Mouse (Mus musculus) heart, embryonic 10.5 days (tissue): ENCODE measurements around the gene Wee1. TPM values are rescaled to one million over a fixed set of nuclear protein-coding genes. Genes with fewer than 3 reads are reported as not detected.
"Not testable (repeated sequence)": the region's sequence is repeated elsewhere in the genome, so short reads cannot be mapped to it uniquely, and the experiment has no call there.

Experiments
- DNase-seq: peaks from one replicate; pipeline ENCODE4 v3.0.0-alpha.2; 2017; ENCODE audit warnings: low spot score
- H3K27ac ChIP-seq: fragments of 300-500 bp; sonication (generic); 2 replicates; pipeline ENCODE4 v1.5.1; 2016; ENCODE audit warnings: mild to moderate bottlenecking
- H3K27me3 ChIP-seq: fragments of 300-500 bp; sonication (generic); 2 replicates; pipeline ENCODE4 v1.6.1; 2016; ENCODE audit warnings: mild to moderate bottlenecking; ENCODE audit not compliant: poor library complexity, insufficient read depth, severe bottlenecking
- H3K36me3 ChIP-seq: fragments of 300-500 bp; sonication (generic); 2 replicates; pipeline ENCODE4 v1.6.1; 2016; ENCODE audit warnings: mild to moderate bottlenecking, moderate library complexity
- H3K4me1 ChIP-seq: fragments of 300-500 bp; sonication (generic); 2 replicates; pipeline ENCODE4 v1.6.1; 2016; ENCODE audit warnings: mild to moderate bottlenecking
- H3K4me3 ChIP-seq: fragments of 300-500 bp; sonication (generic); 2 replicates; pipeline ENCODE4 v1.5.1; 2016; ENCODE audit warnings: mild to moderate bottlenecking, moderate library complexity
- H3K9me3 ChIP-seq: fragments of 300-500 bp; sonication (generic); 2 replicates; pipeline ENCODE4 v1.6.1; 2016; ENCODE audit warnings: mild to moderate bottlenecking, moderate library complexity
- WGBS: fragments of 180-500 bp; shearing (Covaris S2); methylation state at CpG from one replicate; pipeline ENCODE4 v1.1.7; 2016; 5-methylcytosine and 5-hydroxymethylcytosine counted together
- polyA plus RNA-seq: library from polyadenylated mRNA; unstranded; fragments of >200 nt; fragmentation: Nextera tagmentation; extraction: Ambion mirVana; gene quantifications from 2 replicates; pipeline ENCODE4 v1.2.1, GENCODE M21; 2016

Wee1 gene
- polyA plus RNA-seq, 1 experiment from 2014 or later, result 29.0 TPM

GRCm38 (mm10) chr7:110108967-110109610, 12.8 kb upstream of the Wee1 start:
- peak; percentile 88 for DNase-seq
- peak overlapping the region; percentile 85 for H3K27ac ChIP-seq
- H3K4me1 ChIP-seq, result peaks cover 26% of the 10 kb centered on the region
- H3K36me3 ChIP-seq, result no peaks in the 10 kb centered on the region
- H3K4me3 ChIP-seq, result peak overlapping the region; percentile 43
- WGBS, result 10% methylated on average over 11 of the region's 11 CpGs
- no peaks in the 10 kb centered on the region for H3K9me3 ChIP-seq
- H3K27me3 ChIP-seq, result no peaks in the 10 kb centered on the region

- Histone ChIP-seq H3K4me1 (peaks cover 31% of the 10 kb centered on the region), H3K36me3 (no peaks in the 10 kb centered on the region), H3K27ac (peak overlapping the region; percentile 85), H3K9me3 (no peaks in the 10 kb centered on the region), H3K4me3 (no peak overlapping the region), H3K27me3 (no peaks in the 10 kb centered on the region)
- 34% methylated on average over 4 of the region's 4 CpGs for WGBS
- no peak for DNase-seq
These were observed 11.7 kb upstream of the Wee1 start for GRCm38 (mm10) chr7:110110061-110110656.

GRCm38 (mm10) chr7:110114699-110115098, 7.1 kb upstream of the Wee1 start:
- no peak overlapping the region for H3K4me3 ChIP-seq
- H3K4me1 ChIP-seq, result peaks cover 27% of the 10 kb centered on the region
- no peak overlapping the region for H3K27ac ChIP-seq
- no peak for DNase-seq
- no peaks in the 10 kb centered on the region for H3K9me3 ChIP-seq
- H3K36me3 ChIP-seq, result no peaks in the 10 kb centered on the region
- no peaks in the 10 kb centered on the region for H3K27me3 ChIP-seq
- WGBS, result 27% methylated on average over 5 of the region's 5 CpGs

- no peak overlapping the region for H3K4me3 ChIP-seq
- 40% methylated on average over 1 of the region's 1 CpGs for WGBS
- peaks cover 30% of the 10 kb centered on the region for H3K4me1 ChIP-seq
- H3K36me3 ChIP-seq, result no peaks in the 10 kb centered on the region
- H3K27ac ChIP-seq, result no peak overlapping the region
- no peaks in the 10 kb centered on the region for H3K27me3 ChIP-seq
- H3K9me3 ChIP-seq, result no peaks in the 10 kb centered on the region
- DNase-seq, result no peak
These were observed 5.0 kb upstream of the Wee1 start for GRCm38 (mm10) chr7:110116731-110117291.

- Histone ChIP-seq H3K27ac (peak overlapping the region; percentile 63; the same call in 1 of the 2 replicates), H3K4me1 (peaks cover 34% of the 10 kb centered on the region), H3K9me3 (no peaks in the 10 kb centered on the region), H3K4me3 (no peak overlapping the region), H3K36me3 (no peaks in the 10 kb centered on the region), H3K27me3 (no peaks in the 10 kb centered on the region)
- no peak for DNase-seq
- 59% methylated on average over 2 of the region's 2 CpGs for WGBS
These were observed 3.4 kb upstream of the Wee1 start for GRCm38 (mm10) chr7:110118448-110118847.

- Histone ChIP-seq H3K27ac (peak overlapping the region; percentile 99; the same call in 1 of the 2 replicates), H3K9me3 (no peaks in the 10 kb centered on the region), H3K27me3 (no peaks in the 10 kb centered on the region), H3K4me3 (0 out of 2 replicates have a peak overlapping the region, but pooled peaks have one; percentile 95), H3K36me3 (no peaks in the 10 kb centered on the region), H3K4me1 (peaks cover 43% of the 10 kb centered on the region)
- DNase-seq, result no peak
- 81% methylated on average over 2 of the region's 2 CpGs for WGBS
These were observed 1.6 kb upstream of the Wee1 start for GRCm38 (mm10) chr7:110120157-110120784.

- Histone ChIP-seq H3K27me3 (no peaks in the 10 kb centered on the region), H3K9me3 (no peaks in the 10 kb centered on the region), H3K36me3 (peaks cover 3% of the 10 kb centered on the region), H3K4me3 (peak overlapping the region; percentile 95), H3K27ac (peak overlapping the region; percentile 99), H3K4me1 (peaks cover 43% of the 10 kb centered on the region)
- WGBS, result 4% methylated on average over 9 of the region's 9 CpGs
- no peak for DNase-seq
These were observed 707 bp upstream of the Wee1 start for GRCm38 (mm10) chr7:110121162-110121515.

GRCm38 (mm10) chr7:110122289-110122564, 381 bp downstream of the Wee1 start:
- under 1% methylated on average over 27 of the region's 27 CpGs for WGBS

GRCm38 (mm10) chr7:110122565-110123422, 948 bp downstream of the Wee1 start:
- Histone ChIP-seq H3K36me3 (peaks cover 18% of the 10 kb centered on the region), H3K27me3 (no peaks in the 10 kb centered on the region), H3K9me3 (no peaks in the 10 kb centered on the region), H3K27ac (peak overlapping the region; percentile 99), H3K4me3 (peak overlapping the region; percentile 95), H3K4me1 (peaks cover 38% of the 10 kb centered on the region)
- under 1% methylated on average over 74 of the region's 74 CpGs for WGBS
- DNase-seq, result peak; percentile 81

More at GRCm38 (mm10) chr7:110122289-110122564, 381 bp downstream of the Wee1 start:
- Histone ChIP-seq H3K36me3 (peaks cover 12% of the 10 kb centered on the region), H3K27ac (peak overlapping the region; percentile 99), H3K27me3 (no peaks in the 10 kb centered on the region), H3K9me3 (no peaks in the 10 kb centered on the region), H3K4me3 (peak overlapping the region; percentile 95), H3K4me1 (peaks cover 38% of the 10 kb centered on the region)
- no peak for DNase-seq

GRCm38 (mm10) chr7:110123844-110124555, 2.2 kb downstream of the Wee1 start:
- no peak for DNase-seq

GRCm38 (mm10) chr7:110128566-110128965, 6.7 kb downstream of the Wee1 start:
- Histone ChIP-seq H3K27me3 (no peaks in the 10 kb centered on the region), H3K4me1 (peaks cover 13% of the 10 kb centered on the region; the same call in 1 of the 2 replicates), H3K36me3 (peaks cover 74% of the 10 kb centered on the region), H3K27ac (no peak overlapping the region), H3K9me3 (no peaks in the 10 kb centered on the region), H3K4me3 (no peak overlapping the region)
- WGBS, result 71% methylated on average over 2 of the region's 2 CpGs
- no peak for DNase-seq

More at GRCm38 (mm10) chr7:110123844-110124555, 2.2 kb downstream of the Wee1 start:
- peak overlapping the region; percentile 95 for H3K4me3 ChIP-seq
- peaks cover 31% of the 10 kb centered on the region for H3K4me1 ChIP-seq
- no peaks in the 10 kb centered on the region for H3K9me3 ChIP-seq
- H3K36me3 ChIP-seq, result peaks cover 30% of the 10 kb centered on the region
- peak overlapping the region; percentile 99 for H3K27ac ChIP-seq
- WGBS, result 42% methylated on average over 12 of the region's 12 CpGs
- H3K27me3 ChIP-seq, result no peaks in the 10 kb centered on the region

- not testable (repeated sequence) for H3K4me3 ChIP-seq, H3K9me3 ChIP-seq, DNase-seq, H3K27ac ChIP-seq, H3K27me3 ChIP-seq, H3K4me1 ChIP-seq
- H3K36me3 ChIP-seq, result peaks cover 98% of the 10 kb centered on the region
- WGBS, result 73% methylated on average over 2 of the region's 2 CpGs
These were observed 10.4 kb downstream of the Wee1 start for GRCm38 (mm10) chr7:110132272-110132671.
